Mouse (Mus musculus): ENCODE data around the gene Gopc.

DNA sequence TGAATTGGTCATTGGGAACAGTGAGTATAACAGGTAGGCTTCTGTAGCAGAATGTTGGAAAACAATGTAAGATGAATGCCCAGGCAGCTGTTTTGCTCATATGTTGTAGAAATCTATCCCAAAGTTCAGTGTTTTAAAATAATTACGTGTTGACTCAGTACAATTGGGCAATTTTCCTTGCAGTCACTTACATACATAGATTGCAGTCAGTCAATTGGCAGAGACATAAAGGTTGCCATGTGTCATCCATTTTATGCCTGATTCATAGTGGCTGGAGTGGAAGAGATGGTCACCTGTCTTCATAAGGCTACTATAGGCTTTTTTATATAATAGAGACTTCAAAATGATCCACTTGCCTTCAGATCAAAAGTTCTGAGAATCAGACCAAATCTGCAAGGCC, 38.6 kb upstream of the Gopc start:
- TF ChIP-seq CTCF (IDR thresholded peaks at IDR 0.05; ENCODE audit: low read depth, low read length) (no peak), POLR2A (IDR thresholded peaks at IDR 0.05; ENCODE audit: extremely low read depth, insufficient read depth, low read length) (no peak)

All from liver, adult 2 months (tissue).